Mouse (Mus musculus): ENCODE results near the gene Flrt3. TPM values are rescaled to one million over a fixed set of nuclear protein-coding genes. Genes with fewer than 3 reads are reported as not detected.

Flrt3 gene
- total RNA-seq, 1 experiment from 2014 or later, result 6.6 TPM

DNA sequence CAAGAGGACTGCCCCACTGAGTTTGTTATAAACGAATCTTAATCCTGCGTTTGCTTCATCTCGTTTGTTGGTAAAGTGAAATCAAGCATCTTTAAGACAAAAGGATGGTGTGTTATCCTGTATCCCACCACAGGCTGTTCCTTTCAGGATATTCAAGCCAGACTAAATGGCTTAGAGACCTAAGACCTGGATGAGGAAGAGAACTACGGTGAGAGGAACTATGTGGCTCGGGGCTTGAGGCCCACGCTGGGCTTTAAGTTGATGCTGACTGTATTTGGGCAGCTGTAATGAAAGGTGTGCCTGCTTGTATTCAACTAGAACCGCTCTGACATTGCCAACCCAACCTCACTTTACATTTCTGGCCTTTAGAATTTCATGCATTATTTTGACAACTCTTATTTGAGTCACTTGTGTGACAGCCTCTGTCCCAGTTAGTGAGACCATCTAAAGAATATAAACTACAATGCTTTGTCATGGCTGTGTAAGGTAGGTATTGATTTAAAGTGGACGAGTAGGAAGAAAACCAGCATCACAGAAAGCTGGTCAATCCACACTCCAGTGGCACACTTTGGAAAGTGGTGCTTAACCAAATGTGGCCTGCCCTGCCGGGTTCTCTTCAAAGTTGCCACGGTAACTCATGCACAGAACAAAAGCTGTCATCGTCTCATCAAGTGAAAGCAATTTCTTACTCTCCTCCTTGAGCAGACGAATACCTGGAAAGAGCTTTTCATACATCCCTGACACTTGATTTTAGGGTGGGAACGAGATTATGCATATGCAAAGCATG, 3.8 kb downstream of the Flrt3 start:
- no peak for ATAC-seq (replicated peaks in 1 of 2; ENCODE audit: insufficient read depth in 1 of 2, low FRiP score in 2 of 2, low TSS enrichment in 1 of 2, low read depth in 1 of 2, poor library complexity in 2 of 2, severe bottlenecking in 2 of 2)

DNA sequence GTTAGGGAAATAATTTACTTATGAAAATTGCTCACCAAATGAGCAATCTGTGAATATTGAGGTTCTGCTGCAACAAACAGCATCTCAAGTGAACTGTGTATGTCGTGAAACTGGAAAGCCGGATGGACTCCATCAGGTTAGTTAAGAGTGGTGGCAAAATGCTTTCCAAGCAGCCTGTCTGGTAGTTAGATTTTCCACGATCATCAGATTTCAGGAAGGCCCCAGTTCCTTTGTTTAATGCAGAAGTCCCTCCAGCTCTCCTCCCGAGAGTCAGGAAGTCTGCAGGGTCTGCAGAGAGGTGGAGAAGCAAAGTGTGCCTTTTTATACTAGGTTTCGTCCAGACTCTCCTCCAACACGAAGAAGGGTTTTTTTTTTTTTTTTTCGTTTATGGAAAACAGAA, 4.4 kb downstream of the Flrt3 start:
- no peak for ATAC-seq (replicated peaks in 1 of 2; ENCODE audit: insufficient read depth in 1 of 2, low FRiP score in 2 of 2, low TSS enrichment in 1 of 2, low read depth in 1 of 2, poor library complexity in 2 of 2, severe bottlenecking in 2 of 2)

DNA sequence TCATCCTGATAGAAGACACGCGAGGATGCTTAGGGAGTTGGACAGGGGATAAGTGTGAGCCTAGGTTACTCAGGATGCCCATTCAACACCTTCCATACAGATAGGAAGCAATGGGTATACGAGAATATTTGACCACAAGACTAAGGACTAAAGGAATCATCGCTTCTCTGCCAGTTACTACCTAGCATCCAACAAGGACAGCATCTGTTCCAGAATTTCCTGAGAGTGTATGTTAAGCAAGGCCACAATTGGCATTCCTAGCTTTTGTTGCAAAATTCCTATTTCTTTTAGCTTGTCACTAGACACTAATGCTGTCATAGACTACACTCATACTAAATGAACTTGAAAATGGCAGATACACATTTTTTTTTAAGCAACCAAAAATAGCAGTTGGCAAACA, 6.9 kb downstream of the Flrt3 start:
- ATAC-seq (replicated peaks in 1 of 2; ENCODE audit: insufficient read depth in 1 of 2, low FRiP score in 2 of 2, low TSS enrichment in 1 of 2, low read depth in 1 of 2, poor library complexity in 2 of 2, severe bottlenecking in 2 of 2), result no peak

DNA sequence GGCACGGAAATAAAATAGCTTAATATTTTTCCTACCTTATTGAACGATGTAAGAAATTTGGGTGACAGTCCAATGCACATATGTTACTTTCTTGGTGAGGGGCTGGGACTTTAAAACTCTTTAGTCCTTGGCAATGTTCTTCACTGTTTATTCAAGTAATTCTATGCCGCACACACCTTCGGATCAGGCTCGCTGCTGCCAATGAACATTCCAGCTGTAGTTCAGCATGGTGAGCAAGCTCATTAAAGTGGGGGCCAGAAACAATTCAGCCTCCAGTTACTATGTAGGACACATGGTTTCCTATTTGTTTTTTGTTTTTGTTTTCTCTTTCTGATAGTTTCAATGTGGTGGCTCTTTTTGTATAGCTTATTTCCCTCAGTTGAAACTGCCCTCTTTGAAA, 8.6 kb downstream of the Flrt3 start:
- ATAC-seq (replicated peaks in 1 of 2; ENCODE audit: insufficient read depth in 1 of 2, low FRiP score in 2 of 2, low TSS enrichment in 1 of 2, low read depth in 1 of 2, poor library complexity in 2 of 2, severe bottlenecking in 2 of 2), result no peak

DNA sequence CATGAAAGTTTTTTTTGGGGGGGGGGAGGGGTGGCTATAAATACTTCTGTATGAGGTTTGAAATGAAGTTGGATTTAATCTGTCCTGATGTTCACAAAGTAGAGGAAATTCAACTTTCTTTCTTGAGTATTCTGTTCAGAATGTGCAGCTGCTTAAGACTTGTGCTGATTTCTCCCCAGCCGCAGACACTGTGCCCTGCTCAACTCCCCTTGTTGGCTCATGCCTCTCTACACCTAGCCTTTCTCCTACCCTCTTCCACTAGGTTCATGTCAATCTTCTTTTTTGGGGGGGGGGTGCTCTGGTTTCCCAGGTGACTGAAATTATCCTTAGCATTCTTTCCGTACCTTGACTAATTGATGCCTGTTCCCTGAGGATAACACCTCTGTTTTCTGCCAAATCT, 17.3 kb downstream of the Flrt3 start:
- ATAC-seq (replicated peaks in 1 of 2; ENCODE audit: insufficient read depth in 1 of 2, low FRiP score in 2 of 2, low TSS enrichment in 1 of 2, low read depth in 1 of 2, poor library complexity in 2 of 2, severe bottlenecking in 2 of 2), result no peak

DNA sequence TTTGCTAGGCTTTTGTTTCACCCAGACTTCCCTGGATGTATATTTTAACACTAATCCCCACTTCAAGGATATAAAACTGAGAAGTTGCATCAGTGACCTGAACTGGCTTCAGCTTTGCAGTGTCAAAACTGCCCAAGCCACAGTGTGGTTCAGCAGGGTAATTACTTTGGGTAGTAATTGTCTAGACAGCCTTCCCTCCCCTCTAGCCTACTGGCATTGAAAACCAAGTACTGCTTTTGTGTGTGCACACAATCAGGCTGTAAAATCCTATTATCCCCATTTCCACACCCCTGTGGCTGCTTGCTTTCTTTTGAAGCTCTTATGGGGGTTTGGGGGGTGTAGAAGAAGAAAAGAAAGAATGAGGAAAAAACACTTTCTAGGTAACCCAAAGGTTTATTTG, 17.8 kb downstream of the Flrt3 start:
- ATAC-seq (replicated peaks in 1 of 2; ENCODE audit: insufficient read depth in 1 of 2, low FRiP score in 2 of 2, low TSS enrichment in 1 of 2, low read depth in 1 of 2, poor library complexity in 2 of 2, severe bottlenecking in 2 of 2), result no peak

DNA sequence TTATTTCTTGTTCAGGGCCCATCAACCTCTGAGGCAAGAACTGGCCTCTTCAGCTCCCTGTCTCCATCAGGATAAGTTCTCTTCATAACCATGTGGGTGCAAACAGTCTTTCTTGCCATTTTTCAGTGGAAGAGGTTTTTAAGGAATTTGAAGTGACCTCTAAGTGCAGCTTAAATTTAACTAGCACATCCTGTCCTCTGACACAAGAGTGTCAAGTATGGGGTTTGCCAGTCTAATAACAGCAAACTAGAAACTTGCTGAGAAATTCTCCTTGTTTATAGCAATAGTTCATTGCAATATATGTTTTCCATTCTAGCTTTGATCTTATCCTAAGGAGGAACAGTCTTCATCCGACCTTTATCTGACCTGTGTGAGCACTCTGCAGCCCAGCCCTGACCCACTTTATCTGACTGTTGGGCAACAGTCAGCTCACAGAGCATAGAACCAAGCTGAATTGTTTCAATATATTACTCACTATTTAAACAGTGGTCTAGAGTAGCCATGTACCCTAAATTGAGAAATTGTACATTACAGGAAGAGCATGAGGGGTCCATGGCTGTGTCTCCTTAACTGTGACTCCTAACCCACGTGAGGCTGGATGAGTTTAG, 49.4 kb downstream of the Flrt3 start:
- ATAC-seq (replicated peaks in 1 of 2; ENCODE audit: insufficient read depth in 1 of 2, low FRiP score in 2 of 2, low TSS enrichment in 1 of 2, low read depth in 1 of 2, poor library complexity in 2 of 2, severe bottlenecking in 2 of 2), result no peak

DNA sequence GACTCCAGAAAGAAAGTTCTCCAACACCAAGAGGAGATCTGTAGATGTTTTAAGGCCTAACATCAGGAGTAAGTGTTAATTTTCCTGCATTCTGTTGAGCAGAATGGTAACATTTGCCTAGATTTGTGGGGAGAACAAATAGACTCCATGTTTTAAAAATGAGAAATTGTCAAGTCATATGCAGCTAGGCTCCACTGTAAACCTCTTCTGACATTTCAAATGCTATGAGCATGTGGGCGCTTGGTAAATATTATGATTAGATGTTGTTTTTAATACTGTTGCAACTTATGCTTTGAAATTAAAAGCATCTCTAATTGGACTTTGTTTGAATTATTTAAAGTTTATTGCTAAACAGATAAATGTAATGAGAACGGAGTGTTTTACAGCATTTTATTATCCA, 55.8 kb downstream of the Flrt3 start:
- ATAC-seq (replicated peaks in 1 of 2; ENCODE audit: insufficient read depth in 1 of 2, low FRiP score in 2 of 2, low TSS enrichment in 1 of 2, low read depth in 1 of 2, poor library complexity in 2 of 2, severe bottlenecking in 2 of 2), result no peak
